ENCODE assay signal across 26 mouse cellular contexts in the genomic region with DNA sequence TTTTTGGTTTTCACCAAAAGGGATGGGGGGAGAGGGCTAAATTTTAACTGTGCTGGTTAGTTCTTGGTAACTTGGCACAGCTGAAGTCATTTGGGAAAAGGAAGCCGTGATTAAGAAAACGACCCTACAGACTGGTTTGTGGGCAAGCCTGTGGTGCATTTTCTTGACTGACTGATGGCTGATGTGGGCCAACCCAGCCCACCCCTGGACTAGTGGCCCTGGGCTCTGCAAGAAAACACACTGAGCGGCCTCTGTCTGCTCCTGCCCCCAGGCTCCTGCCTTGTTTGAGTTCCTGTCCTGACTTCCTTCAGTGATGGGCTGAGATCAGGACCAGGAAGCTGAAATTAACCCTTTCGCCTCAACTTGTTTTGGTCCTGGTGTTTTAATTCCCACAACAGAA.
DNase-seq lines count a peak whose midpoint lies in the region; ATAC-seq lines count a peak whose summit lies in the region.
"Had no signal": no experiment of that assay in that cellular context is flagged by ENCODE, and none has a peak within 500 bp of the region (broad histone marks: within the 10 kb centered on the region; RNA-seq: fewer than 3 reads in every experiment).

No protein-coding gene starts in this region.

- peaks cover 39% of the 10 kb centered on the region for H3K4me1 ChIP-seq in kidney, embryonic 15.5 days
- H3K4me1 ChIP-seq: hindbrain, embryonic 15.5 days had no signal

- H3K27ac ChIP-seq in kidney, embryonic 15.5 days: 0 out of 2 replicates have a peak overlapping the region, but pooled peaks have one; percentile 6
- H3K27ac ChIP-seq: embryonic facial prominence, embryonic 12.5 days; embryonic facial prominence, embryonic 15.5 days; gastrocnemius, adult 2 months; heart, adult 2 months; heart, embryonic 15.5 days; hindbrain, embryonic 12.5 days; hindbrain, embryonic 15.5 days had no signal

- H3K4me2 ChIP-seq in kidney, embryonic 15.5 days: no peak overlapping the region
- H3K4me2 ChIP-seq: embryonic facial prominence, embryonic 12.5 days; embryonic facial prominence, embryonic 15.5 days; heart, embryonic 12.5 days; heart, embryonic 15.5 days; hindbrain, embryonic 12.5 days; hindbrain, embryonic 15.5 days had no signal

- WGBS in kidney, embryonic 15.5 days: 52% methylated on average over 4 of the region's 4 CpGs

- H3K27me3 ChIP-seq in kidney, embryonic 15.5 days: no peaks in the 10 kb centered on the region
- H3K27me3 ChIP-seq: embryonic facial prominence, embryonic 12.5 days; embryonic facial prominence, embryonic 15.5 days; heart, embryonic 12.5 days; heart, embryonic 15.5 days; hindbrain, embryonic 12.5 days; hindbrain, embryonic 15.5 days had no signal

- no peak; the same call in 1 of the 2 replicates for ATAC-seq in kidney, embryonic 15.5 days (replicated peaks; ENCODE audit: low FRiP score)
- ATAC-seq in common myeloid progenitor, adult 5-6 weeks (replicated peaks; ENCODE audit: low read depth, poor library complexity, severe bottlenecking): peak; percentile 26
- ATAC-seq in megakaryocyte progenitor cell, adult 5-6 weeks (replicated peaks; ENCODE audit: poor library complexity): peak; percentile 10; the same call in 1 of the 2 replicates
- ATAC-seq: activated CD4-positive, CD25-positive, alpha-beta regulatory T cell, adult 4 months; forebrain, embryonic 14.5 days; forebrain, postnatal 0 days had no signal

- DNase-seq in kidney, adult 11 months: no peak
- peak; percentile 79 for DNase-seq in 416B (ENCODE audit: low read depth)
- no peak for DNase-seq in neural tube, embryonic 10.5 days (ENCODE audit: extremely low spot score, low spot score)
- DNase-seq: adrenal gland, adult 8-10 months; adrenal gland, postnatal 25 days; cerebellum, adult 11-12 months; cerebellum, adult 8-10 months; cerebellum, postnatal 10 days; cerebellum, postnatal 36 days; forebrain, postnatal 0 days; gastrocnemius, adult 2 months; gastrocnemius, postnatal 14 days; heart, postnatal 10 days; heart, postnatal 4 days had no signal

- H3K4me3 ChIP-seq in kidney, embryonic 15.5 days (replicated peaks): no peak overlapping the region
- H3K4me3 ChIP-seq: embryonic facial prominence, embryonic 12.5 days; embryonic facial prominence, embryonic 15.5 days; gastrocnemius, adult 2 months; heart, adult 2 months; heart, embryonic 12.5 days; heart, embryonic 15.5 days; hindbrain, embryonic 12.5 days; hindbrain, embryonic 15.5 days had no signal

- H3K9ac ChIP-seq in kidney, embryonic 15.5 days: no peak overlapping the region
- H3K9ac ChIP-seq: embryonic facial prominence, embryonic 12.5 days; embryonic facial prominence, embryonic 15.5 days; forebrain, postnatal 0 days; heart, embryonic 12.5 days; heart, embryonic 15.5 days; hindbrain, embryonic 12.5 days; hindbrain, embryonic 15.5 days had no signal

- H3K9me3 ChIP-seq in kidney, embryonic 15.5 days (replicated peaks): no peaks in the 10 kb centered on the region
- H3K9me3 ChIP-seq: embryonic facial prominence, embryonic 12.5 days; embryonic facial prominence, embryonic 15.5 days; heart, embryonic 12.5 days; heart, embryonic 15.5 days; hindbrain, embryonic 12.5 days; hindbrain, embryonic 15.5 days had no signal

- peaks cover 19% of the 10 kb centered on the region for H3K36me3 ChIP-seq in kidney, embryonic 15.5 days
- H3K36me3 ChIP-seq: hindbrain, embryonic 15.5 days had no signal
